Mouse (Mus musculus): Measurements from ENCODE around the gene Psmc5. TPM values are rescaled to one million over a fixed set of nuclear protein-coding genes. Genes with fewer than 3 reads are reported as not detected.
"Not testable (repeated sequence)": the region's sequence is repeated elsewhere in the genome, so short reads cannot be mapped to it uniquely, and the experiment has no call there.

The Psmc5 gene
- polyA plus RNA-seq (2012; rRNA removed) = 162 and 165 TPM in 2 replicates

DNA sequence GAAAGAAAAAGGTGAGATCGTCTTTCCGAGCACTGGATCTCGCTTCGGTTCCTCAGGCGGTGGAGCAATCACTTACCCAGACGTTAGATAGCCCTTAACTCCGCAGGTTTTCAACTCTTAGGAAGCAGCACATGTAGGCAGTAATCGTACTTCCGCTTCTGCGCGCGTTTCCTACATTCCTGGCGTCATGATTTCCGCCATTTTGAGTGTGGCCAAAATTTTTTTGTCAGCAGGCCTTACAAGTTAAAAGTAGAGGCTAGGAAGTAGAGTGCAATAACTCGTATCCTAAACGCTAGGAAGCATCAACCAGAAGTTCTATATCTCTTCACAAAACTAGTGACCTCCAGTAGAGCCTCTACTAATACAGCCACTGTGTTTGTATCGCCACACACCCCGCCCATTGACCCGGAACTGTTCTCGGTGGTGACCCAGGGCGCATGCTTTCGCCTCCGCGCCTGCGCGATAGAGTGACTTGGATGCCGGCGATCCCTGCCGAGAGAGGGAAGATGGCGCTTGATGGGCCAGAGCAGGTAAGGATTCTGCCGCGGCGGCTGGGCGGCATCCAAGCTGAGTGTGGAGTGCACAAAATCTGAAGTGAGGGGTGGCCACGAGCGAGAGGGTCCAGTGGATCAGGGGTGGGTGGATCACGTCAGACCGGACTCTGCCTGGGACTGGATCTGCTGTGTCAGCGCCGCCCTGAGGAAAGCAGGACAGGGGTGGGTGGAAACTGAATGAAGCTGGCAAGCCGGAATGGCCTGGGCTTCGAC lies at the start of gene Psmc5, which contains the start of gene Ftsj3:
Gene Psmc5, plus strand, starts transcription at position 470 of the 767 bp plus-strand sequence.
Gene Ftsj3, minus strand, starts transcription at position 395 of the 767 bp plus-strand sequence.
- TF ChIP-seq POLR2A (IDR thresholded peaks at IDR 0.05; ENCODE audit: borderline replicate concordance, extremely low read depth, insufficient read depth, insufficient read length, poor library complexity, severe bottlenecking) (peak; percentile 47; the same call in 1 of the 2 replicates), CTCF (IDR thresholded peaks at IDR 0.05; ENCODE audit: borderline replicate concordance, extremely low read depth, insufficient read depth, insufficient read length) (no peak)
- DNase-seq (ENCODE audit: low read depth) = peak; percentile 98

- no peak for DNase-seq (ENCODE audit: low read depth)
- TF ChIP-seq CTCF (IDR thresholded peaks at IDR 0.05; ENCODE audit: borderline replicate concordance, extremely low read depth, insufficient read depth, insufficient read length) (no peak), POLR2A (IDR thresholded peaks at IDR 0.05; ENCODE audit: borderline replicate concordance, extremely low read depth, insufficient read depth, insufficient read length, poor library complexity, severe bottlenecking) (no peak)
Measured at GRCm38 (mm10) chr11:106212771-106213170, 43.2 kb upstream of the Psmc5 start.

DNA sequence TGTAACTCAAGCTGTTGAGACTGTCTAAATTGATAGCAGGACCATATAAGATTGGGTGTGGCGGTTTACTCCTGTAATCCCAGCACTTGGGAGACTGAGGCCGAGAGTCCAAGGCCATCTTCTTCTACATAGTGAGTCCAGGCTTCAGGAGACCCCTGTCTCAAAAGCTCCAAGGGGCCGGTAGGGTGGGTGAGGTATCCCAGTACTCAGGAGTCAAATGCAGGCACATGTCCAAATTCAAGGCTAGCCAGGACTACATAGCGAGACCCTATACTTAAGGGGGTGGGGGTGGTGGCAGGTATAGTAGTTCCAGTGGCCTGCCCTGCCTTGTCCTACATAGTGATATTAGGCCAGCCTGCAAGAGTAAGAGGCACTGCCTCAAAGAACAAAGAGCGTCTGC lies 41.1 kb upstream of the Psmc5 start:
- DNase-seq (ENCODE audit: low read depth) = no peak
- no peak for TF ChIP-seq CTCF (IDR thresholded peaks at IDR 0.05; ENCODE audit: borderline replicate concordance, extremely low read depth, insufficient read depth, insufficient read length)
- no peak for TF ChIP-seq POLR2A (IDR thresholded peaks at IDR 0.05; ENCODE audit: borderline replicate concordance, extremely low read depth, insufficient read depth, insufficient read length, poor library complexity, severe bottlenecking)

DNA sequence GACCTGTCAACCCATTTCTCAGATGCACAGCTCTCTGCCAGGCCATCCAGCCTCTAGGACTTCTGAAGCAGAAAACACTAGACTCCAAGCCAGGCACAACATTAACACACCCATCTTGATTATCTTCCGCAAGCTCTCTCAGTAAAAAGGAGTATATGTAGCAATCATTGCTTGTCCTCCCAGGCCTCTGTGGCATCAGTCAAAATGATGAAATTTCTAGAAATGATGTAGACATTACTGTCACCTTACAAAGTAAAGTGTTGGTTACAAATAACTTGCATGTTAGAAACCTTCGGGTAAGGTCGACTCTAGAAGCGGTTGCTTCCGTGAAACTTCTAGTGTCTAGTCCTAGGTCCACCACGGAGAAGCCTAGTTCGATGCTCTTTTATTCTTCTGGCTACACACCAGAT lies 40.5 kb upstream of the Psmc5 start:
- DNase-seq (ENCODE audit: low read depth) = no peak
- TF ChIP-seq POLR2A (IDR thresholded peaks at IDR 0.05; ENCODE audit: borderline replicate concordance, extremely low read depth, insufficient read depth, insufficient read length, poor library complexity, severe bottlenecking) (no peak), CTCF (IDR thresholded peaks at IDR 0.05; ENCODE audit: borderline replicate concordance, extremely low read depth, insufficient read depth, insufficient read length) (no peak)

DNA sequence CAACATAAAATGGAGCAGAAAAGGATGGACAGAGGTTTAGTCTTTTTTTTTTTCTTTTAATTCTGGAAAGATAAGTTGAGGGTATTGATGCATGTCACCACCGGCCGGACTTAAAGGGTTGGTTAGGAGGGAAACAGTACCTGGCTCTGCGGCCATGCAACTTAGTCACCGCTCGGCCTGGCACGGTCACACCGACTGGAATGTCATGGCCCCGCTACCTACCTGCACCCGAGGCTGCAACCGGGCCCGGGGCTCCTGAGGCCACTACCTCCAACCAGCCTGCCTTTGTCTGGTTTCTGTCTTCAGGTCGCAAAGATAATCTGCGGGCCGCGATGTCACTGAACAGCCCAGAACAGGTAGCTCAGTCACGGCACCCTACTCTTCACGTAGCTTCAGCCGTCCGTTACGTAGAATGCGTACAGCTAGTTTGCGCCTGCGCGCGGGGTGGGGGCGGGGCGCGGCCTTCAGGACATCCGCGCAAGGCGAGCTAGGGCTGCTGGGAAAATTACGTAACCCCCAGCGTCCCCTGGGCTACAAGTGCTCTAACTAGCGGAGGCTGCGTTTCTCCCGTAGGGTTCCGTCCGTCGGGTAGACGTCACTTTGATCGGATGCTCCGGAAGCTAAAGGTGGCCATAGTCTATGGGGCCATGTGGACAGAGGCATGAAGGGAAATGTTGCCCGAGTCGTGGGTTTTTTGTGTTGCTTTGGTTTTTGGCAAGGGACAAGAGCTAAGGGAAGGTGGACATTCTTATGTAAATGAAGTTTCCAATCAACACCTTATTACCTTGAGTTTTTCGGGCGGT lies 39.8 kb upstream of the Psmc5 start, which contains the start of gene Ccdc47:
Gene Ccdc47, minus strand, starts transcription at position 418 of the 803 bp plus-strand sequence.
- DNase-seq (ENCODE audit: low read depth) = peak; percentile 100
- TF ChIP-seq POLR2A (IDR thresholded peaks at IDR 0.05; ENCODE audit: borderline replicate concordance, extremely low read depth, insufficient read depth, insufficient read length, poor library complexity, severe bottlenecking) (0 out of 2 replicates have a peak, but pooled peaks have one; percentile 10), CTCF (IDR thresholded peaks at IDR 0.05; ENCODE audit: borderline replicate concordance, extremely low read depth, insufficient read depth, insufficient read length) (no peak)

DNA sequence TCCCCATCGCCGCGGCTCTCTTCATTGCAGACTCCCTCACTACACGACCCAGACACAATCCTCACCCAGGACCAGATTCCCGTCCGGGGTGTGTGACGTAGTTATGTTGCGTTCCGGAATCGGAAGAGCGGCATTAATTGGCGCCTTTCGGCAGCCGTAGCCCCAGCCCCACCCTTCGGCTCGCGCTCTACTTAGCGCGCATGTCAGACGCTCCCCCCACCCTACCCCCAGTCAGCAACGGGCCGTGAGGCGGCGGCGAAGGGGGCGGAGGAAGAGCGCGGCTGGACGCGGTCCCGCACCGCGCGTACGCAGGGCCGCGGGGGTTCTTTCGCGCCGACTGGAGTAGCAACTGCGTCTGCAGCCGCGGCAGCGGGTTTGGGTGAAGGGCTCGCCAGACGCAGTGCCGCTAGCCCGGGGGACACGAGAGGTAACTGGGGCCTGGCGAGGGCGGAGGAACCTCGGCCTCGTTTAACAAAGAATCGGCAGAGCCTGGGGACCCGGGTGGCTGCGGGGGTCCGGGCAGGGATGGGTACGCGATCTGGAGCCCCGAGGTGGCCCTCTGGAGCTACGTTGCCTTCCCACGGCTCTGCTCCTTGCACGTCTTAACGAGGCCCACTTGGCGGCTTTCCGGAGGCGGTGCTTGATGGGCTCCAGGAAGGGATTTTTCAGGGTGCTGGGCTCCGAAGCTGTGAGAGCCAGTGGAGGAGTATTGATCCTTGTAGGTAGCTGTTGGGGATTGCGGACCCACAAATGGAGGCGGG lies 39.0 kb upstream of the Psmc5 start, which contains the start of gene Ddx42:
Gene Ddx42, plus strand, starts transcription at position 197 of the 761 bp plus-strand sequence.
- DNase-seq (ENCODE audit: low read depth) = peak; percentile 99
- TF ChIP-seq POLR2A (IDR thresholded peaks at IDR 0.05; ENCODE audit: borderline replicate concordance, extremely low read depth, insufficient read depth, insufficient read length, poor library complexity, severe bottlenecking) (peak; percentile 86), CTCF (IDR thresholded peaks at IDR 0.05; ENCODE audit: borderline replicate concordance, extremely low read depth, insufficient read depth, insufficient read length) (no peak)

- DNase-seq (ENCODE audit: low read depth) = no peak
- TF ChIP-seq POLR2A (IDR thresholded peaks at IDR 0.05; ENCODE audit: borderline replicate concordance, extremely low read depth, insufficient read depth, insufficient read length, poor library complexity, severe bottlenecking) (no peak), CTCF (IDR thresholded peaks at IDR 0.05; ENCODE audit: borderline replicate concordance, extremely low read depth, insufficient read depth, insufficient read length) (no peak)
Measured at GRCm38 (mm10) chr11:106220603-106221002, 35.4 kb upstream of the Psmc5 start.

DNA sequence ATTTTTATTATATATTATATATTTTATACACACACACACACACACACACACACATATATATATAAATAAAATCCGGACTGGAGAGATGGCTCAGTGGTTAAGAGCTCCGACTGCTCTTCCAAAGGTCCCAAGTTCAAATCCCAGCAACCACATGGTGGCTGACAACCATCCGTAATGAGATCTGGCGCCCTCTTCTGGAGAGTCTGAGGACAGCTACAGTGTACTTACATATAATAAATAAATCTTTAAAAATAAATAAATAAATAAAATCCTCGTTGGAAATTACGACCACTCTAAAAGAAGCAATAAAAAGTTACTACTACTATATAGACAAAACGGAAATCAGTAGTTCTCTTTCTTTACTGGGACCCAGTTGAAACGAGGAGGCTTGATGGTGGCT lies 22.0 kb upstream of the Psmc5 start:
- not testable (repeated sequence) for DNase-seq (ENCODE audit: low read depth)

GRCm38 (mm10) chr11:106246834-106247233 lies 9.1 kb upstream of the Psmc5 start:
- peak; percentile 21 for DNase-seq (ENCODE audit: low read depth)
- TF ChIP-seq POLR2A (IDR thresholded peaks at IDR 0.05; ENCODE audit: borderline replicate concordance, extremely low read depth, insufficient read depth, insufficient read length, poor library complexity, severe bottlenecking) (no peak), CTCF (IDR thresholded peaks at IDR 0.05; ENCODE audit: borderline replicate concordance, extremely low read depth, insufficient read depth, insufficient read length) (peak; percentile 40; the same call in 1 of the 2 replicates)

GRCm38 (mm10) chr11:106249326-106249725 lies 6.6 kb upstream of the Psmc5 start:
- no peak for DNase-seq (ENCODE audit: low read depth)

DNA sequence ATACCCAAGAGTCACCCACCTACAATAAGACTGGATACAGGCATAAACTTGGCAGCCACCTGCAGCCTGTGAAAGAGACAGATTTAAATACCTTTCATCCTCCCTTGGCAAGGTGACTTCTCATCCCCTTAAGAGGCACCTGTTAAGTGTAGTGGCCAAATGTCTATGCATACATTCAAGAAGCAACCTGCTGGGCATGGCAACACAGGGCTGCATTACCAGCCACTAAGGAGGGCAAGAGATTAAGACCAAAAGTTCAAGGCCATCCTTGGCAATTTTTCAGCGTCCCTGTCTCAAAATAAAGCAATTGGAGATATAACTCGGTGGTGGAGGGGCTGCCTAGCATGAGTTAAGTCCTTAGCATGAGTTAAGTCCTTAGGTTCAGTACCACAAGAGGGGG lies 1.2 kb upstream of the Psmc5 start:
- DNase-seq (ENCODE audit: low read depth) = no peak
- TF ChIP-seq CTCF (IDR thresholded peaks at IDR 0.05; ENCODE audit: borderline replicate concordance, extremely low read depth, insufficient read depth, insufficient read length) (no peak), POLR2A (IDR thresholded peaks at IDR 0.05; ENCODE audit: borderline replicate concordance, extremely low read depth, insufficient read depth, insufficient read length, poor library complexity, severe bottlenecking) (no peak)

More at GRCm38 (mm10) chr11:106249326-106249725, 6.6 kb upstream of the Psmc5 start:
- TF ChIP-seq CTCF (IDR thresholded peaks at IDR 0.05; ENCODE audit: borderline replicate concordance, extremely low read depth, insufficient read depth, insufficient read length) (no peak), POLR2A (IDR thresholded peaks at IDR 0.05; ENCODE audit: borderline replicate concordance, extremely low read depth, insufficient read depth, insufficient read length, poor library complexity, severe bottlenecking) (no peak)
